Mouse (Mus musculus) neural tube, embryonic 14.5 days (tissue): ENCODE measurements at regions not wholly inside any gene's neighbourhood (a gene's known extent, or its start where the extent isn't known, plus 50 kb on each side); places are given as distances from the start of the nearest gene placed in this dataset.
A peak's percentile ranks its signal among the peaks of the same experiment; 100 is the strongest.

ENCODE experiments used
- ATAC-seq: fragments of 200-750 bp; cut with Nextera tagmentation; 2 replicates; pipeline ENCODE4 v1.8.0; 2017; ENCODE audit warnings: low read depth, mild to moderate bottlenecking, moderate TSS enrichment, moderate library complexity
- H3K27ac ChIP-seq: fragments of 300-500 bp; sonication (generic); 2 replicates; pipeline ENCODE4 v1.5.1; 2014; ENCODE audit warnings: low read depth, mild to moderate bottlenecking, control low read depth, low read length, moderate library complexity, mixed read lengths
- H3K27me3 ChIP-seq: fragments of 300-500 bp; sonication (generic); 2 replicates; pipeline ENCODE4 v1.6.1; 2014; ENCODE audit warnings: low read length; ENCODE audit not compliant: control insufficient read depth, insufficient read depth
- H3K36me3 ChIP-seq: fragments of 300-500 bp; sonication (generic); 2 replicates; pipeline ENCODE4 v1.6.1; 2014; ENCODE audit warnings: low read length, mixed read lengths; ENCODE audit not compliant: control insufficient read depth, insufficient read depth
- H3K4me1 ChIP-seq: fragments of 300-500 bp; sonication (generic); 2 replicates; pipeline ENCODE4 v1.6.1; 2014; ENCODE audit warnings: low read length; ENCODE audit not compliant: control insufficient read depth, insufficient read depth
- H3K4me2 ChIP-seq: fragments of 300-500 bp; sonication (generic); 2 replicates; pipeline ENCODE4 v1.6.1; 2014; ENCODE audit warnings: mild to moderate bottlenecking, low read depth, low read length, control low read depth
- H3K4me3 ChIP-seq: fragments of 300-500 bp; sonication (generic); 2 replicates; pipeline ENCODE4 v1.5.1; 2014; ENCODE audit warnings: low read depth, low read length, control low read depth, mixed read lengths
- H3K9ac ChIP-seq: fragments of 300-500 bp; sonication (generic); replicated peaks from 2 replicates; pipeline ENCODE4 v1.6.1; 2014; ENCODE audit warnings: low read depth, mild to moderate bottlenecking, control low read depth, low read length, mixed read lengths
- H3K9me3 ChIP-seq: fragments of 300-500 bp; sonication (generic); 2 replicates; pipeline ENCODE4 v1.6.1; 2016; ENCODE audit warnings: low read length; ENCODE audit not compliant: control insufficient read depth
- WGBS: fragments of 180-500 bp; shearing (Covaris S2); extraction: QIAGEN DNeasy Blood & Tissue Kit; methylation state at CpG from one replicate; pipeline ENCODE4 v1.1.7; 2014; 5-methylcytosine and 5-hydroxymethylcytosine counted together

GRCm38 (mm10) chr9:86060049-86060448 lies 217.9 kb downstream of the Tpbg start:
- H3K36me3 ChIP-seq: no peaks in the 10 kb centered on the region
- no peak overlapping the region for H3K4me3 ChIP-seq

GRCm38 (mm10) chr9:86061230-86061629 lies 219.1 kb downstream of the Tpbg start:
- Histone ChIP-seq H3K27ac (no peak overlapping the region), H3K36me3 (no peaks in the 10 kb centered on the region), H3K4me2 (no peak overlapping the region), H3K4me1 (0 out of 2 replicates have a peak, but pooled peaks cover 2% of the 10 kb centered on the region), H3K9me3 (no peaks in the 10 kb centered on the region), H3K4me3 (no peak overlapping the region), H3K27me3 (no peaks in the 10 kb centered on the region), H3K9ac (no peak overlapping the region)
- 91% methylated on average over 4 of the region's 4 CpGs for WGBS
- no peak for ATAC-seq

More at GRCm38 (mm10) chr9:86060049-86060448, 217.9 kb downstream of the Tpbg start:
- H3K27ac ChIP-seq: no peak overlapping the region
- no peak for ATAC-seq
- 0 out of 2 replicates have a peak, but pooled peaks cover 2% of the 10 kb centered on the region for H3K4me1 ChIP-seq
- H3K9ac ChIP-seq: no peak overlapping the region
- H3K4me2 ChIP-seq: no peak overlapping the region
- H3K9me3 ChIP-seq: no peaks in the 10 kb centered on the region
- WGBS: 42% methylated on average over 6 of the region's 6 CpGs
- H3K27me3 ChIP-seq: no peaks in the 10 kb centered on the region

- no peak overlapping the region for H3K27ac ChIP-seq
- no peaks in the 10 kb centered on the region for H3K9me3 ChIP-seq
- H3K4me1 ChIP-seq: no peaks in the 10 kb centered on the region
- no peak overlapping the region for H3K4me2 ChIP-seq
- no peak overlapping the region for H3K4me3 ChIP-seq
- no peak for ATAC-seq
- no peaks in the 10 kb centered on the region for H3K27me3 ChIP-seq
- H3K36me3 ChIP-seq: no peaks in the 10 kb centered on the region
- no peak overlapping the region for H3K9ac ChIP-seq
Observed at GRCm38 (mm10) chr9:86079275-86079674, 237.1 kb downstream of the Tpbg start.

GRCm38 (mm10) chr9:86081873-86082272 lies 239.7 kb downstream of the Tpbg start:
- 87% methylated on average over 6 of the region's 6 CpGs for WGBS
- Histone ChIP-seq H3K4me1 (no peaks in the 10 kb centered on the region), H3K27me3 (no peaks in the 10 kb centered on the region), H3K27ac (no peak overlapping the region), H3K36me3 (no peaks in the 10 kb centered on the region), H3K9me3 (no peaks in the 10 kb centered on the region), H3K4me2 (no peak overlapping the region), H3K4me3 (no peak overlapping the region), H3K9ac (no peak overlapping the region)
- ATAC-seq: no peak

GRCm38 (mm10) chr9:86092998-86093397 lies 250.8 kb downstream of the Tpbg start:
- no peak overlapping the region for H3K4me3 ChIP-seq
- ATAC-seq: peak; percentile 38; the same call in 1 of the 2 replicates
- H3K36me3 ChIP-seq: no peaks in the 10 kb centered on the region
- H3K9ac ChIP-seq: no peak overlapping the region
- H3K27me3 ChIP-seq: no peaks in the 10 kb centered on the region
- no peaks in the 10 kb centered on the region for H3K4me1 ChIP-seq
- H3K9me3 ChIP-seq: no peaks in the 10 kb centered on the region
- H3K27ac ChIP-seq: no peak overlapping the region
- H3K4me2 ChIP-seq: no peak overlapping the region

- Histone ChIP-seq H3K36me3 (no peaks in the 10 kb centered on the region), H3K4me2 (no peak overlapping the region), H3K27ac (no peak overlapping the region), H3K9me3 (no peaks in the 10 kb centered on the region), H3K4me3 (no peak overlapping the region), H3K4me1 (no peaks in the 10 kb centered on the region), H3K9ac (no peak overlapping the region), H3K27me3 (no peaks in the 10 kb centered on the region)
- WGBS: 61% methylated on average over 2 of the region's 2 CpGs
- ATAC-seq: no peak
Observed at GRCm38 (mm10) chr9:86095460-86095859, 253.3 kb downstream of the Tpbg start.

- Histone ChIP-seq H3K4me3 (no peak overlapping the region), H3K9ac (no peak overlapping the region), H3K27ac (no peak overlapping the region), H3K36me3 (no peaks in the 10 kb centered on the region), H3K4me2 (no peak overlapping the region), H3K4me1 (no peaks in the 10 kb centered on the region), H3K27me3 (no peaks in the 10 kb centered on the region), H3K9me3 (no peaks in the 10 kb centered on the region)
- WGBS: 86% methylated on average over 1 of the region's 1 CpGs
- no peak for ATAC-seq
Observed at GRCm38 (mm10) chr9:86096246-86096645, 254.1 kb downstream of the Tpbg start.

- H3K9me3 ChIP-seq: no peaks in the 10 kb centered on the region
- no peaks in the 10 kb centered on the region for H3K36me3 ChIP-seq
- H3K4me2 ChIP-seq: no peak overlapping the region
- WGBS: 95% methylated on average over 1 of the region's 1 CpGs
- H3K27me3 ChIP-seq: no peaks in the 10 kb centered on the region
- ATAC-seq: no peak
- no peak overlapping the region for H3K27ac ChIP-seq
- H3K4me1 ChIP-seq: no peaks in the 10 kb centered on the region
- no peak overlapping the region for H3K4me3 ChIP-seq
- no peak overlapping the region for H3K9ac ChIP-seq
Observed at GRCm38 (mm10) chr9:86099325-86099724, 257.1 kb downstream of the Tpbg start.

GRCm38 (mm10) chr9:86101360-86102086 lies 259.3 kb downstream of the Tpbg start:
- WGBS: 63% methylated on average over 8 of the region's 8 CpGs

More at GRCm38 (mm10) chr9:86101360-86102086, 259.3 kb downstream of the Tpbg start:
- Histone ChIP-seq H3K36me3 (no peaks in the 10 kb centered on the region), H3K27ac (no peak overlapping the region), H3K4me2 (no peak overlapping the region), H3K4me1 (no peaks in the 10 kb centered on the region), H3K27me3 (no peaks in the 10 kb centered on the region), H3K9me3 (no peaks in the 10 kb centered on the region), H3K9ac (no peak overlapping the region), H3K4me3 (no peak overlapping the region)
- ATAC-seq: peak; percentile 53; the same call in 1 of the 2 replicates
